Mouse (Mus musculus): ENCODE results near the gene Trim2. TPM values are rescaled to one million over a fixed set of nuclear protein-coding genes. Genes with fewer than 3 reads are reported as not detected.

Trim2 gene
- polyA plus RNA-seq, 1 experiment from 2014 or later = 159 TPM

DNA sequence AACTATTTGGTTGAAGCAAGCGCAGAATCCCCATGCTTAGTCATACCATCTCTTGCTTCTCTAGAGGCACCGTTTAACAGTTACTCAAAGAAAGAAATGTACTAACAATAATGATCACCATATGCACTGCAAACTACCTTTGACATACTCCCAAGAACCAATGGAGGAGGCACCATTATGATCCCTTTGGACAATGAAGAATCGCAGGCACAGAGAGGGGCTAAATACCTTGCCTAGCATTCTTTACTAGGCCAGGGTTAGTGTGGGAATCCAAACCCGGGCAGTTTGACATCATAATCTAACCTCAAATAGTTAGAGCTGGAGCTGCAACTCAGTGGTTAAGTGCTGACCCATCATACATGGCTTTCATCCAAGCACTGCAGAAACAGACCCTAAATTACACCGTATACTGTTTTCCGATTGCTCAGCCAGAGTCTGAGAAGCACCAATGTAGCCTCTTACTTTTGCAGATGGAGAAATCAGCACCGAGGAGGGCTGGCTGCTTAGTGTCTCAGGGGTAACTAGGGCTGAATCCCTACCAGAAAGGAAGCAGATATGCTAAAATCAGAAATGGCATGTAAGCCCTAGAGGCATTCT, 97.7 kb downstream of the Trim2 start:
- H3K9ac ChIP-seq = no peak overlapping the region
- H3K4me1 ChIP-seq = peaks cover 29% of the 10 kb centered on the region
- peaks cover 19% of the 10 kb centered on the region for H3K36me3 ChIP-seq (replicated peaks)
- WGBS = 84% methylated on average over 7 of the region's 7 CpGs
- no peak overlapping the region for H3K4me2 ChIP-seq
- H3K9me3 ChIP-seq = no peaks in the 10 kb centered on the region
- no peak overlapping the region for H3K27ac ChIP-seq
- H3K27me3 ChIP-seq (replicated peaks) = no peaks in the 10 kb centered on the region
- no peak for ATAC-seq (replicated peaks)
- no peak overlapping the region for H3K4me3 ChIP-seq

DNA sequence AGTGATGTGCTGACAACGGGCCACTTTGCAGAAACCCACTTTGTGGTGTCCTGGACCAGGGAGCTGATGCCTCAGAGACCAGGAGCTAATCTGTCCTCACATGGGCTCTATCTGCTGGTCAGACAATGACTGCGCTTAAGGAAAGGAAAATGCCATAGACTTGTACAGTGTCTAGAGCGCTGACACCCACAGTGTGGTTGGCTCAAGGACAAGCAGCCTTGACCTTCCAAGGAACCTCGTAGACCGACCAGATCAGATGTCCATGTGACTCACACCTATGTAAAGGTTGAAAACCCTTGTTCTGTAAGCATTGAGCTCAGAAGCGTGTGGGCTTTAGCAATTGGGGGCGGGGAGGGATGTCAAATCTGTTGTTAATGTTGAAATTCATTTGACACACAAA, 98.2 kb downstream of the Trim2 start:
- H3K9me3 ChIP-seq = no peaks in the 10 kb centered on the region
- peaks cover 19% of the 10 kb centered on the region for H3K36me3 ChIP-seq (replicated peaks)
- H3K27me3 ChIP-seq (replicated peaks) = no peaks in the 10 kb centered on the region
- H3K4me2 ChIP-seq = no peak overlapping the region
- no peak overlapping the region for H3K4me3 ChIP-seq
- no peak overlapping the region for H3K9ac ChIP-seq
- no peak; the same call in 1 of the 2 replicates for ATAC-seq (replicated peaks)
- peaks cover 27% of the 10 kb centered on the region for H3K4me1 ChIP-seq
- 95% methylated on average over 7 of the region's 7 CpGs for WGBS
- no peak overlapping the region for H3K27ac ChIP-seq

DNA sequence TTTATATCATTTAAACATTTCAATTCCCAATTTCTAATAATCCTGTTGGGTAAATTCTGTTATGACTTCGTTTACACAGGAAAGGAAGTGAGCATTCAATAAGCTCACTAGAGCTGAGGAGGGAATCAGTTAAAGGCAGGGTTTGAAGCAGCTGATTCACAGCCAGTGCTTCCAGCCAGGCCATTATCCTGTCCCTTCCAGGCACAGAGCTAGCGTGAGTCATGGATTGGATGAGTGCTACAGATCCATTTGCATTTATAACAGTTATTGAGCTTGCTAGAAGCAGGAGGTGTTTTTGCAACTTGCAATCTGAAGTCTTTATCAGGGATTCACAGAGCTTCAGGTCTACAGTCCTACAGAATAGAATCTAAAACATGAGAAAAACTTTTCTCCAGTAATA, 99.3 kb downstream of the Trim2 start:
- peaks cover 20% of the 10 kb centered on the region for H3K36me3 ChIP-seq (replicated peaks)
- WGBS = 51% methylated on average over 2 of the region's 2 CpGs

DNA sequence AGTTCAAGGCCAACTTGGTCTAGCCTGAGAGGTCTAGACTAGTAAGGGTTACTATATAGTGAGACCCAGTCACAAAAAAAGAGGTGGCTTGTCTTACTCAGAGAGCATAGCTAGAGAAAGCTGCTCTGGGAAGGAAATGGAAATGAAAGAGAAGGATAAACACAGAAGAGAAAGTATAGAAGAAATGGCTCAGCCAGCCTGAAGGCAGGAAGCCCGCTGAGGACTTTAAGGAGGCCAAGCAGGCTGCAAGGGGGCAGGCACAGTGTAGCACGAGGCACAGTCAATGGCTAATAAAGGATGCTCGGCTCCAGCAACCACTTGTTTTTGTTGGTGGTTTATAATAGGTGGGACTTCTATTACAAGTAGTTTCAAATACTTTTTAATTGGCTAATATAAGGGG, 100.6 kb downstream of the Trim2 start:
- H3K9ac ChIP-seq = no peak overlapping the region
- H3K4me3 ChIP-seq = no peak overlapping the region
- ATAC-seq (replicated peaks) = no peak
- H3K4me2 ChIP-seq = no peak overlapping the region
- H3K9me3 ChIP-seq = no peaks in the 10 kb centered on the region
- H3K27me3 ChIP-seq (replicated peaks) = no peaks in the 10 kb centered on the region
- 89% methylated on average over 3 of the region's 3 CpGs for WGBS
- H3K4me1 ChIP-seq = peaks cover 19% of the 10 kb centered on the region
- peaks cover 24% of the 10 kb centered on the region for H3K36me3 ChIP-seq (replicated peaks)
- no peak overlapping the region for H3K27ac ChIP-seq

More for the DNA sequence above, 99.3 kb downstream of the Trim2 start:
- no peaks in the 10 kb centered on the region for H3K9me3 ChIP-seq
- peaks cover 22% of the 10 kb centered on the region for H3K4me1 ChIP-seq
- no peak overlapping the region for H3K9ac ChIP-seq
- no peak overlapping the region for H3K4me2 ChIP-seq
- H3K27ac ChIP-seq = no peak overlapping the region
- H3K27me3 ChIP-seq (replicated peaks) = no peaks in the 10 kb centered on the region
- ATAC-seq (replicated peaks) = no peak
- no peak overlapping the region for H3K4me3 ChIP-seq

DNA sequence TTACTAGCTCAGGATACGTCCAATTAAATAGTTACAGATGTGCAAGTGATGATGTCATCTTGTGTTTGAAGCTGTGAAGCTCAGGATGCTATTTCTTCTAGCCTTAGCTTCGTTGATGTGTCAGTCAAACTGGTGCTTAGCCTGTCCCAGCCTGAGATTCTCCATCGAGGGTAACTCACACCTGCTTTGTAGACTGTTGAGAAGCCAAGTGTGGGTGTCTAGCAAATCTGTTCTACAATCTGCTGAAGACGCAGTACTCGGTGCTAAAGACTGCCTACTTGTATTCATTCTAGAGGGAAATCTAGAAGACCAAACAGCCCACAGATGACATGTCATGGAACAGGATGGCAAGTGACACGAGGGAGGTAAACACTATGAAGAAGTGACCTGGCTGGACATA, 101.0 kb downstream of the Trim2 start:
- Histone ChIP-seq H3K4me1 (peaks cover 17% of the 10 kb centered on the region), H3K4me3 (no peak overlapping the region), H3K36me3 (replicated peaks) (peaks cover 24% of the 10 kb centered on the region), H3K27ac (no peak overlapping the region), H3K27me3 (replicated peaks) (no peaks in the 10 kb centered on the region), H3K9me3 (no peaks in the 10 kb centered on the region), H3K4me2 (no peak overlapping the region), H3K9ac (no peak overlapping the region)
- 93% methylated on average over 6 of the region's 6 CpGs for WGBS
- no peak for ATAC-seq (replicated peaks)

DNA sequence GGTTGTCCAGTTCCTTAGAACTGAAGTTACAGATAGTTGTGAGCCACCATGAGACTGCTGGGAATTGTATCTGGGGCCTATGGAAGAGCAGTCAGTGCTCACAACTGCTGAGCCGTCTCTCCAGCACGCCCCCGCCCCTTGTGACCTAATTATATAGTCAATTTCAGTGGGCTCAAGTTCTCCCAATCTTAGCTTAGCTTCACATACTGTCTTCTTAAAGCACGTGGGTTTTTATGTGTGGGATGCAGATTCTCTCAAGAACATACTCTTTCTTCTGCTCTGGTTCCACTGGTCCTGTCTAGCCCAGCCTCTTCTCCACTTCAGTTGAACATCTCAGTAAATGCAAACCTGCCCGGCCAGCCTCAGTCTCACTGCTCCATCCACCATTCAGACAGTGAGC, 102.0 kb downstream of the Trim2 start:
- 80% methylated on average over 5 of the region's 5 CpGs for whole genome bisulfite sequencing

DNA sequence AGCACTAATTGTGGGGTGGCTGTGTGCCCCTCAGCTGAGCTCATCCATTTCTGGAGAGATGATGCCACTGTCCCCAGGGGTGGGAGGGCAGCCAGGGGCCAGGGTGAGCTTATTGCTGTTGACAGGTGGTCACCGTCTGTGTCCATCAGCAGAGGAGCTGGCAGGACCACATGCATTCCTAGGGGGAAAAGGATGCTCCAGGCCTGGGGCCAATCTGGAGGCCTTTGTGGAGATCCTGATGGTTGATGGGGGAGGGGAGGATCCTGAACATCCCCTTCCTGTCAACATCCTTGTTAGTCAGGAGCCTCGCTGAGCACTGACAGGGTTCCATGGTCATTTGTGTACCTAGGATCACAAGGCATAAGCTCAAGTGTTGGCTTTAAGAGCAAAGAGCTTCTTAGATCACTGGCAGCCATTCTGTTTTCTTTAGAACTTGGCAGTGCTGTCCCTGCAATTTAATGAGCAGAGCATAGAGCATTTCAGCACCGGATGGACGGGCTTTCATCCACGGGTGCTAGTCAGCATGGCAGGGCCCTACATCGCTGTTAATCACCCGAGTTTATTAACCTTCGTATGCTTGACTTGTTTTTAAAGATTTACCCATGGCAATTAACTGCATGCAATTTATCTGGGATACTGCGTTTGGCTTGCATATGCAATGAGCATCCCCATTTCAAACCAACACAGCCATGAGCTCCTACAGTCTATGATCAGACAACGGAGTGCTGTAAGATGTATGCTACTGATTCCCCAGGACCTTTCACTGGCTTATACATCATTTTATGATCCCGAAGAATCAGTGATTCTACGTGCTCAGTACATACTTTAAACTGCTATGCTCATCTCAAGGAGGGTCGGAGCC, 105.9 kb downstream of the Trim2 start:
- ATAC-seq (replicated peaks) = peak; percentile 75
- H3K9ac ChIP-seq = no peak overlapping the region

More for the DNA sequence above, 102.0 kb downstream of the Trim2 start:
- Histone ChIP-seq H3K27ac (no peak overlapping the region), H3K36me3 (replicated peaks) (peaks cover 24% of the 10 kb centered on the region), H3K4me1 (peaks cover 11% of the 10 kb centered on the region), H3K27me3 (replicated peaks) (no peaks in the 10 kb centered on the region), H3K9ac (no peak overlapping the region), H3K4me2 (no peak overlapping the region), H3K4me3 (no peak overlapping the region), H3K9me3 (no peaks in the 10 kb centered on the region)
- ATAC-seq (replicated peaks) = no peak

DNA sequence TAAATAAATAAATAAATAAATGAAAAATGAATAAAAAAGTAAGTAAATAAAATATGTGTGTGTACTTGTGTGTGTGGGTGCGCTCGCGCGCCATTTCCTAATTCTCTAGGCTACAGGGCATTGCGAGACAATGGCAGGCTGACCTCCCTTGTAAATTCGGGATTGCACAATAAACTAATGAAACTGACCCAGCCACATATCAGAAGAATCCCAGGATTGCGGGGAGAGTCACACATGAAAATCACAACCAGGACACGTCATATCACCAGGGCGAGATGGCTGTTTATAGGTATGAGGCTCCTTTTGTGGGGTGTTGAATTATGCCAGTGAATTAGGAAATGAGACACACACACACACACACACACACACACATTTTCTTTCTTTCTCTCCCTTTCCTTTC, 107.2 kb downstream of the Trim2 start:
- Histone ChIP-seq H3K9me3 (no peaks in the 10 kb centered on the region), H3K36me3 (replicated peaks) (peaks cover 14% of the 10 kb centered on the region), H3K4me1 (peaks cover 10% of the 10 kb centered on the region), H3K4me3 (no peak overlapping the region), H3K9ac (no peak overlapping the region), H3K27ac (no peak overlapping the region), H3K27me3 (replicated peaks) (no peaks in the 10 kb centered on the region), H3K4me2 (no peak overlapping the region)
- ATAC-seq (replicated peaks) = no peak
- WGBS = 92% methylated on average over 9 of the region's 9 CpGs

More for the DNA sequence above, 105.9 kb downstream of the Trim2 start:
- Histone ChIP-seq H3K36me3 (replicated peaks) (peaks cover 23% of the 10 kb centered on the region), H3K4me2 (no peak overlapping the region), H3K9me3 (no peaks in the 10 kb centered on the region), H3K4me3 (no peak overlapping the region), H3K27ac (peak overlapping the region; percentile 48; the same call in 1 of the 2 replicates), H3K4me1 (peaks cover 10% of the 10 kb centered on the region), H3K27me3 (replicated peaks) (no peaks in the 10 kb centered on the region)
- 51% methylated on average over 13 of the region's 13 CpGs for WGBS

DNA sequence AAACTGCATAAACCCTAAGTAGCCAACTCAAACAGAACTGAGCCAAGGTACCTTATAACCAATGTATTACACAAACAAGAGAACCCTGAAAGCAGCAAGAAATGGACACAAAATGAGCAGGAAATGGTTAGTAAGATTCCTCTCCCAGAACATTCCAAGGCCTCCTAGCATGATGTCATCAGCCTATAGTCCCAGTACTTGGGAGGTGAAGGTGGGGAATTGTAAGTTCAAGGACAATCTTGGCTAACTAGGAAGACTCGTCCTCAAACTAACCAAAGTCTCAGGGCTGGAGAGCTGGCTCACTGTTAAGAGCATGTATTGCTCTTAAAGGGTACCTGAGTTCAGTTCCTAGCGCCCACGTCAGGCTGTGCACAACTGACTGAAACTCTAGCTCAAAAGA, 108.4 kb downstream of the Trim2 start:
- H3K4me1 ChIP-seq = peaks cover 10% of the 10 kb centered on the region
- H3K9ac ChIP-seq = no peak overlapping the region
- no peak overlapping the region for H3K4me2 ChIP-seq
- no peaks in the 10 kb centered on the region for H3K9me3 ChIP-seq
- H3K4me3 ChIP-seq = no peak overlapping the region
- no peaks in the 10 kb centered on the region for H3K27me3 ChIP-seq (replicated peaks)
- H3K36me3 ChIP-seq (replicated peaks) = peaks cover 17% of the 10 kb centered on the region
- WGBS = 92% methylated on average over 3 of the region's 3 CpGs
- H3K27ac ChIP-seq = no peak overlapping the region
- no peak for ATAC-seq (replicated peaks)

DNA sequence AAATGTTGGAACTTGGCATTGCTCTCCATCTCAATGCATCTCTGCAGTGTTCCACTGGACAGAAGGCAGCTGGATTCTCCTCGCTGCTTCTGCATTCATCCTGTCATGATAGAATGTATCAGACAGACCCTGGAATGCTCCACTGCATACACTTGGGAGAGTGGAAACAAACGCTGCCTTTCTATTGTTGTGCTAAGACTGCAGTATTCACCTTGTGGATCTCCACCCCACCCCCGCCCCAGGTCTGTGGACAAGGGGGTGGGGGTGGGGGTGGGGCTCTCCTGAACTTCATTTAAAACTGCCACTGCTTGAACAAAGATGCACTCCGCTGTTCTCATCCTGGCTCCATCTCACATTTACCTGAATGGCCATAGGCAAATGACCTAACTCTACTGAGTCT, 112.8 kb downstream of the Trim2 start:
- no peaks in the 10 kb centered on the region for H3K9me3 ChIP-seq
- H3K27me3 ChIP-seq (replicated peaks) = no peaks in the 10 kb centered on the region
- H3K36me3 ChIP-seq (replicated peaks) = peaks cover 24% of the 10 kb centered on the region
- no peak overlapping the region for H3K27ac ChIP-seq
- WGBS = 57% methylated on average over 4 of the region's 4 CpGs
- ATAC-seq (replicated peaks) = no peak
- peaks cover 4% of the 10 kb centered on the region; the same call in 1 of the 2 replicates for H3K4me1 ChIP-seq
- H3K4me3 ChIP-seq = no peak overlapping the region
- H3K4me2 ChIP-seq = no peak overlapping the region
- H3K9ac ChIP-seq = no peak overlapping the region

DNA sequence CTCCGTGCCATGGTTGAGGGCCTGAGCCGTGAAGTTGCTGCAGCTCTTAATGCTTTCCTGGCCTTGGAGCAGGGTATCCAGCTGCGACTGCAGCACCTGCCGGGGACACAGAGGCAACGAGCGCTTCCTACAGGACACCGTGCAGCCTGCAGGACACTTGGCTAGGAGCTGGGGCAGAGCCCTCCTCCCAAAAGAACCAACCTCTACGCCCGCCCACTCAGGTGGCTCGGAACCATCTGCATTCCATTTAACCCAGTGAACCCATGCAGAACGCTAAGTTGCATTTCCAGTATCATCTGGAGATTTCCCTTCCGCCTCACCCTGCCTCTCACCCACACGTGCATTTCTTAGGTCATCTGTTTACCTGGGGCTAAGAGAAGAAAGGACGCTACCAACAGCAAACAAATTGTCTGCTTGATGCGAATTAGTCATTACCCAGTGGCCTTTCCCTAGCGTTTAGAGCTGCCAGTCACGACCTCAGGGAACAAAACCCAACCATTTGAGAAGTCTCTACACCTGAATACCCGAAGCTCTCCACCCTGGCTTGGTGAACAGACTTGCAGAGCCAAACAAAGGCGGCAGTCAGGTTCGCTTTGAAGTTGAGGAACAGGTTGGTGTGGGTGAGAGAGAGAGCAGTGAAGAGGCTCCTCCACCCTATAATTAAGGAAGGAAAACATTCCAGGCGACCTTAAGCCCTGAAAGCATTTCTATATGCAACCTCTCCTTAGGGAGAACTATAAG, 115.4 kb downstream of the Trim2 start:
- peak; percentile 43; the same call in 1 of the 2 replicates for ATAC-seq (replicated peaks)
- Histone ChIP-seq H3K4me3 (no peak overlapping the region), H3K4me2 (no peak overlapping the region), H3K36me3 (replicated peaks) (peaks cover 21% of the 10 kb centered on the region), H3K27me3 (replicated peaks) (no peaks in the 10 kb centered on the region), H3K27ac (no peak overlapping the region), H3K9ac (no peak overlapping the region), H3K9me3 (no peaks in the 10 kb centered on the region), H3K4me1 (peaks cover 4% of the 10 kb centered on the region; the same call in 1 of the 2 replicates)
- 54% methylated on average over 21 of the region's 21 CpGs for WGBS

DNA sequence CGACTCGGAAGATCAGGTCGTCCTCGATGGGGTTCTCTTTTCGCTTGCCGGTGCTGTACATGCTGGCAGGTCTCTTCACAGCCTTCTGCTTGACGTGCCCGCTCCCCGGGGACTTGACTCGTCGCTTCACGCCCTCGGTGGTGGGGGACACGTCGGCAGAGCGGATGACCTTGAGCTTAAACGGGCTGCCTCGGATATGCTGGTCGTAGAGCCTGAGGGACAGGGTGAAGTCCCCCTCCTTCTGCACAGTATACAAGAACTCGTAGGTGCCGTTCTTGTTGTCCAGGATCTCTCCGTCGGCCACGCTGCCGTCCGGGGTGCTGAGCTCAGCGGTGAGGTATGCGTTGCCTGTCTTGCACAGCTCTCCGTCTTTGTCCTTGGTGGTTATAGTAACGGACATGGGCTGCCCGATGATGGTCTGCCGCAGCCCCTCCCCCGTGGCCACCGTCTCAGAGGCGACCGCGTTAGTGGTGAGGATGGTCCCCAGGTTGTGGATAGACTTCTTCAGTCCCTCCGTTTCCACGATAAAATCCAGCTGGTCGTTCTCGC, 116.1 kb downstream of the Trim2 start:
- WGBS = 18% methylated on average over 41 of the region's 41 CpGs
- Histone ChIP-seq H3K36me3 (replicated peaks) (peaks cover 15% of the 10 kb centered on the region; the same call in 1 of the 2 replicates), H3K4me1 (peaks cover 4% of the 10 kb centered on the region; the same call in 1 of the 2 replicates), H3K9me3 (no peaks in the 10 kb centered on the region), H3K9ac (no peak overlapping the region), H3K4me3 (no peak overlapping the region), H3K4me2 (no peak overlapping the region), H3K27ac (no peak overlapping the region), H3K27me3 (replicated peaks) (no peaks in the 10 kb centered on the region)
- peak; percentile 65 for ATAC-seq (replicated peaks)
